Mouse (Mus musculus) effector memory CD4-positive, alpha-beta T cell, adult 5 months (primary cell): ENCODE data around the gene Olfr1338. TPM values are rescaled to one million over a fixed set of nuclear protein-coding genes. Genes with fewer than 3 reads are reported as not detected.

Source experiments
- polyA plus RNA-seq: library from polyadenylated mRNA; unstranded; fragments of 100-300 nt; shearing (Covaris generic); gene quantifications from one replicate; pipeline ENCODE4 v1.2.1, GENCODE M21; 2017

Gene Olfr1338
- polyA plus RNA-seq = not detected

DNA sequence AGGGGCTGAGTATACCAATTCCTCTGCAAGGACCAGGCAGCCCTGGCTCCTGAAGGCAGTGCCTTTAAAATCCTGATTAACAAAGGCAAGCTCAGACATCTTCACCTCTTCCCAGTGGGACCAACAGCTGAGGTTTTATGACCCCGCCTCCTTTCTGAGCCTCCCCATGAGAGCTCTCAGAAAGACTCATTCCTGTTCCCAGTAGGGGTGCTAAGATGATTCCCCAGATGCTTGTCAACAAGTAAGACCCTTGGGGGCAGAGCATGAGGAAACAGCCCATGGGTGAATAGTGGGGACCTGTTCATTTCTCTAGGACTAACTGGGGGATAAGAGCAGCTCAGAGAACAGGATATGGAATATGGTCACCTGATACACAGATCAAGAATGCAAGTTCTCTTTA is at the start of gene Olfr1338:
Gene Olfr1338, minus strand, starts transcription at position 101 of the 400 bp plus-strand sequence.

DNA sequence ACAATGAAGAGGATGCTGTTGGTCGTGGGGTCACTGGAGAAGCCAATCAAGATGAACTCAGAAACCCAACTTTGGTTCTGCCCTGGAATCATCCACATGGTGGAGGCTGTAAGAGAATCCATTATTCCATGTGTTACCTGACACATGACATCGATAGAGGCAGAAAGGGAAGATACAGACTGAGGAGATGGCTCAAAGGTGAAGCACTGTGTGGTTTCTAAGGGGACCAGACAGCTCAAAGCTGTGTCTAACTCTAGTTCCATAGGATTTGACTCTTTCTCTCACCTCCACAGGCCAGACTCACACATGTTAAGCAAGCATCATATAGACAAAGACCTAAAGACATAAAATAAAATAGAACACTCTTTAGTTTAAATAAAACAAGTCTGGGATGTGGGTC is 23.9 kb upstream of the Olfr1338 start, which contains the start of gene Olfr1337:
Gene Olfr1337, minus strand, starts transcription at position 101 of the 400 bp plus-strand sequence.

DNA sequence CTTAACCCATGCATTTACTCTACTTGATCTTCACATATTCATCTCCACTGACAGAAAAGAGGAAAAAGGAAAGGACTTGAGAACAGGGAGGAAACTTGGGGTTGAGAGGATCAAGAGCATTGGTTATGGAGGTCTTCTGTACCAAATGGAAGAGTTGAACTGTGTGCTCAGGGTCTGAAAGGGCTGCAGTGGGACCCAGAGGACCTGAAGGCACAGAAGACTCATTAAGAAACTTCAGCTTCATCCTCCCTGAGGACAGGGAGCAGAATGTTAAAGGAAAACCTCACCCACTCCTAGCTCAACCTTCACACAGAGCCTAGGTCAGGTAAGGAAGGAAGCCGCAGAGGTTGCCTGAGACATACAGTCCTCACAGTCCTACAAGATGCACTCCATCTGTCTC is 26.7 kb downstream of the Olfr1338 start, which contains the start of gene Olfr1339:
Gene Olfr1339, plus strand, starts transcription at position 301 of the 400 bp plus-strand sequence.

DNA sequence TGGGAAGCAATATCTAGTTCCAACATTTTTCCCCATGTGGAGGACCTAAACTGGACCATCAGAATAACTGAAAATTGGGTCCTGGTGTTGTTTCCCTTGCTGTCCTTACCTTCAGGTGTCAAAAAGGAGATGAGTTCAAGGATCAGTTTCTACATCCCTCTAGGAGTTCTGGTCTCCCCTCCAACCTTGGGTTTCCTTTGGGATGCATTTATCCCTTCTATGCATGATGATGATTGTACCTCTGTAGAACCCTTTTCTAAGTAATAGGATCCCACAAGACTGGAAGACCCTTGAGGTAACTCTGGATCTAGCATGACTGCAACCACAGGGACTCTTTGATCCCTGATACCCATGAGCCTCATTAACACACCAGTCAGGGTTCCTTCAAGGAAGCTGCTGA is 38.7 kb downstream of the Olfr1338 start, which contains the start of gene Olfr1340:
Gene Olfr1340, plus strand, starts transcription at position 301 of the 400 bp plus-strand sequence.

DNA sequence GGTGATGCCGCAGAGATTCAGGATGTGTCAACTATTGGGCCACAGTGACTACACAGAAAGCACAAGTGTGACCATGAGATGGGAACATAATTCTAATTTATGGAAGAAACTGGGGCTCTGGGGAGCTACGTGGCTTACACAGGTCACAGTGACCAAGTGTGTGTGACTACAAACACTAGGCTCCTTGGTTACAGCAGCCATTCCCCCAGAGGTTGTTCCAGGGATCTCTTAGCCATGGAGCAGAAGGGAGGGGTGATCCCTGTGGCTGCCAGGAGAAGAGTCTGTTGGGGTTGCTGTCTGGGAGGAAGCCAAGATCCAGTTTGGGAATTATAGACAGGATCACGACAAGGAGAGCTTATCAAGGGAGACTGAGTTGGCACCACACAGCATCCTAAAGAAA is 55.3 kb downstream of the Olfr1338 start, which contains the start of gene Olfr1341:
Gene Olfr1341, plus strand, starts transcription at position 301 of the 400 bp plus-strand sequence.

Other genes with a start within 250 kb of the Olfr1338 start
- gene 2610528J11Rik, start 231.7 kb downstream of the Olfr1338 start, polyA plus RNA-seq = not detected
- not detected for gene Tmem125, start 214.7 kb downstream of the Olfr1338 start, polyA plus RNA-seq
- gene Cfap57, start 138.0 kb downstream of the Olfr1338 start, polyA plus RNA-seq = not detected
- 113 TPM for gene Ebna1bp2, start 137.9 kb downstream of the Olfr1338 start, polyA plus RNA-seq
- gene Olfr62, start 99.8 kb downstream of the Olfr1338 start, polyA plus RNA-seq = not detected
- gene Olfr1342, start 66.0 kb downstream of the Olfr1338 start, polyA plus RNA-seq = not detected
- gene Olfr1341, start 55.2 kb downstream of the Olfr1338 start, polyA plus RNA-seq = 0.10 TPM
- gene Olfr1340, start 38.6 kb downstream of the Olfr1338 start, polyA plus RNA-seq = not detected
- gene Olfr1339, start 26.6 kb downstream of the Olfr1338 start, polyA plus RNA-seq = not detected
- not detected for gene Olfr1337, start 23.8 kb upstream of the Olfr1338 start, polyA plus RNA-seq
- gene Olfr1335, start 51.2 kb upstream of the Olfr1338 start, polyA plus RNA-seq = not detected
- gene Olfr1333, start 77.5 kb upstream of the Olfr1338 start, polyA plus RNA-seq = not detected
- gene Olfr1331, start 105.9 kb upstream of the Olfr1338 start, polyA plus RNA-seq = 0.32 TPM
- 0.07 TPM for gene Olfr1330, start 129.9 kb upstream of the Olfr1338 start, polyA plus RNA-seq
- gene Olfr1329, start 158.7 kb upstream of the Olfr1338 start, polyA plus RNA-seq = not detected
- gene Olfr1328, start 179.9 kb upstream of the Olfr1338 start, polyA plus RNA-seq = not detected
- gene Lao1, start 202.8 kb upstream of the Olfr1338 start, polyA plus RNA-seq = not detected